Mouse (Mus musculus) CH12.LX (cell line): ENCODE results near the gene Tnnt2.

Experiments used
- BHLHE40 ChIP-seq: IDR thresholded peaks from 2 replicates; pipeline ENCODE4 v1.6.1; 2011; ENCODE audit warnings: mild to moderate bottlenecking, low read depth, low read length, improper control_type of control experiment
- CHD1 ChIP-seq: IDR thresholded peaks from 2 replicates; pipeline ENCODE4 v1.6.1; 2012; ENCODE audit warnings: low read depth, low read length, improper control_type of control experiment, inconsistent platforms
- CTCF ChIP-seq, 2 experiments: IDR thresholded peaks in 1 of 2; conservative IDR thresholded peaks in 1 of 2; 2 replicates each; pipeline ENCODE4 v1.5.1; 2011 to 2012; ENCODE audit warnings: low read depth in 2 of 2, low read length in 2 of 2, improper control_type of control experiment in 1 of 2, inconsistent platforms in 1 of 2, mild to moderate bottlenecking in 1 of 2, moderate library complexity in 1 of 2
- HCFC1 ChIP-seq: IDR thresholded peaks from 2 replicates; pipeline ENCODE4 v1.6.1; 2012; ENCODE audit warnings: low read depth, mild to moderate bottlenecking, inconsistent platforms, low read length, improper control_type of control experiment
- JUN ChIP-seq: IDR thresholded peaks from 2 replicates; pipeline ENCODE4 v1.6.1; 2011; ENCODE audit warnings: low read depth, mild to moderate bottlenecking, low read length, improper control_type of control experiment, moderate library complexity; ENCODE audit not compliant: insufficient read depth
- MAFK ChIP-seq: IDR thresholded peaks from 2 replicates; pipeline ENCODE4 v1.6.1; 2011; ENCODE audit warnings: low read length, improper control_type of control experiment; ENCODE audit not compliant: insufficient replicate concordance
- MAX ChIP-seq: IDR thresholded peaks from 2 replicates; pipeline ENCODE4 v1.6.1; 2011; ENCODE audit warnings: low read length, improper control_type of control experiment
- NELFE ChIP-seq: IDR thresholded peaks from 2 replicates; pipeline ENCODE4 v1.6.1; 2011; ENCODE audit warnings: low read depth, low read length, improper control_type of control experiment
- NRF1 ChIP-seq: IDR thresholded peaks from 2 replicates; pipeline ENCODE4 v1.6.1; 2014; ENCODE audit warnings: low read depth, mild to moderate bottlenecking, inconsistent platforms, low read length, improper control_type of control experiment, moderate library complexity
- POLR2A ChIP-seq: IDR thresholded peaks from 2 replicates; pipeline ENCODE4 v1.6.1; 2011; ENCODE audit warnings: low read depth, mild to moderate bottlenecking, improper control_type of control experiment, low read length
- RAD21 ChIP-seq: IDR thresholded peaks from 2 replicates; pipeline ENCODE4 v1.6.1; 2011; ENCODE audit warnings: low read depth, mild to moderate bottlenecking, low read length, improper control_type of control experiment, moderate library complexity
- SMC3 ChIP-seq: IDR thresholded peaks from 2 replicates; pipeline ENCODE4 v1.6.1; 2011; ENCODE audit warnings: low read depth, low read length, improper control_type of control experiment
- TBP ChIP-seq: conservative IDR thresholded peaks from 2 replicates; pipeline ENCODE4 v1.6.1; 2011; ENCODE audit warnings: low read depth, low read length, improper control_type of control experiment
- ZKSCAN1 ChIP-seq: IDR thresholded peaks from 2 replicates; pipeline ENCODE4 v1.6.1; 2012; ENCODE audit warnings: low read depth, inconsistent platforms, low read length, improper control_type of control experiment, borderline replicate concordance

- TF ChIP-seq POLR2A (no peak), MAFK (no peak), CTCF (conservative IDR thresholded peaks at IDR 0.05 in 1 of 2, IDR thresholded peaks at IDR 0.05 in 1 of 2; ENCODE audit: low read depth in 2 of 2, low read length in 2 of 2) (no peak), BHLHE40 (no peak), RAD21 (no peak), MAX (no peak), TBP (no peak), NELFE (no peak), ZKSCAN1 (no peak), JUN (no peak), SMC3 (no peak), NRF1 (no peak), CHD1 (no peak), HCFC1 (no peak)
Observed at GRCm38 (mm10) chr1:135812205-135812604, 23.9 kb upstream of the Tnnt2 start.
